Mouse (Mus musculus): ENCODE measurements around the gene Mdm2.
A peak's percentile ranks its signal among the peaks of the same experiment; 100 is the strongest.

Gene Mdm2

DNA sequence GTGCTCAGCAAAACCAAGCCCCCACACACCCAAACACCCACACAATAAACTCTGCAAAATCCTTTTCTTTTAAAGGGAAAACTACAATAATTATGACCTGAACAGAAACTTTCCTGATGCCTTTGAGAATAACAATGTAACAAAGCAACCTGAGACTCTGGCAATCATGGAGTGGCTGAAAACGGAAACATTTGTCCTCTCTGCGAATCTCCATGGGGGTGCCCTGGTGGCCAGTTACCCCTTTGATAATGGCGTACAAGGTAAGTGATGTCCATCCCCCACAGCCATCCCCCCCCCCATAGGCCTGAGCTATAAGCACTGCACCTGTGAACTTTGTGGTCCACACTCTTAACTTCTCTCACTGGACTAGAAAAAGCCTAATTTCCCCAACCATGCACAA is 40.5 kb downstream of the Mdm2 start:
- DNase-seq (ENCODE audit: low read depth, low spot score), result no peak

DNA sequence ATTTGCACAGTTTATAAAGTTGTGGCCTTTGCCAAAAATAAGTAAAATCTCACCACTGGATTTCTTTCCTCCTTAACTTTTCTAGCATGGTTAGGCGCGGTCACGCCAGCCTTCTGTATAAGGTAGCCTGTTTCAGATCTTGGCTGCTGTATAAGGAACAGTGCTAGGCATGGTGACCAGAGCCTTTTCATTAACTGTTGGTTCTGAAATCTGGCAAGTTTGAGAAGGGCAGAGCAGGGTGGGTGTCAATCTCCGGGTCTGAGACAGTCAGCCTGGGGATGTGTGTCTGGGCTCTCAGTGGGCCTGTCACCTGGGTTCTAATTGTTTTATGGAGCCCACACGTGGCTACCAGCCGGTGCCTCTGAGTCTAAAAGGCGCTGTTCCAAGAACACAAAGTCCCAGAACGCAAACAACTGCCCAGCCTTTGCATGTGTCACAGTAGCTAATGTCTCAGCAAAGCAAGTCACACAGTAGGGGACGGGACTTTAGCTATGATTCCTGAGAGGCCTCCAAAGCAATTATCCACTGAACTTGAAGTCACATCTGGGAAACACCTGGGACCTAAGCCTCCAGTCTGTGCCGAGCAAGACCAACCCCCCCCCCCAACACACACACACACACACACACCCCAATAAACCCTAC is 41.0 kb downstream of the Mdm2 start:
- no peak for DNase-seq (ENCODE audit: low read depth, low spot score)

DNA sequence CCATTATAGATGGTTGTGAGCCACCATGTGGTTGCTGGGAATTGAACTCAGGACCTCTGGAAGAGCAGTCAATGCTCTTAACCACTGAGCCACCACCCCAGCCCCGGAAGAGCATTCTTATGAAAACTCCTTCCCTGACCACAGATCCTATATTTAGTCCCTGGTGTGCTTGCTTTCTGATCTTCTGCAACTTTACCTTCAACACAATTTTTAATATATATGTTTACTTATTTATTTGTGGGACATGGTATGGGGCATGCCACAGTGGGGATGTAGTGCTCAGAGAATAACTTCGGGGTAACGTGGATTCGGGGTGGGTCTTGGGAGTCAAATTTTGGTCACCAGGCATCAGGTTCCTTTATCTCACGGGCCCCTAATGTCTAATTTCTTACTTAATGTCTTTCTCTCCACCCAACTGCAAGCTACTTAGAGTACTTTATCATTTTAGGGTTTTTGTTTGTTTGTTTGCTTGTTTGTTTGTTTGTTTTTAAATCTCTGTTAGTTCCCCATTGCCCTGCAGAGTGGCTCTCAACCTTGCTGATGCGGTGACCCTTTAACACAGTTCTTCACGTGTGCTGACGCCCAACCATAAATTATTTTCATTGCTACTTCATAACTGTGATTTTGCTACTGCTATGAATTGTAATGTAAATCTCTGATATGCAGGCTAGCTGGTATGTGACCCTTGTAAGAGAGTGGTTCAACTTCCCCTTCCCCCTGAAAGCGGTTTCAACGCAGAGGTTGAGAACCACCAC is 41.8 kb downstream of the Mdm2 start:
- no peak for DNase-seq (ENCODE audit: low read depth, low spot score)

DNA sequence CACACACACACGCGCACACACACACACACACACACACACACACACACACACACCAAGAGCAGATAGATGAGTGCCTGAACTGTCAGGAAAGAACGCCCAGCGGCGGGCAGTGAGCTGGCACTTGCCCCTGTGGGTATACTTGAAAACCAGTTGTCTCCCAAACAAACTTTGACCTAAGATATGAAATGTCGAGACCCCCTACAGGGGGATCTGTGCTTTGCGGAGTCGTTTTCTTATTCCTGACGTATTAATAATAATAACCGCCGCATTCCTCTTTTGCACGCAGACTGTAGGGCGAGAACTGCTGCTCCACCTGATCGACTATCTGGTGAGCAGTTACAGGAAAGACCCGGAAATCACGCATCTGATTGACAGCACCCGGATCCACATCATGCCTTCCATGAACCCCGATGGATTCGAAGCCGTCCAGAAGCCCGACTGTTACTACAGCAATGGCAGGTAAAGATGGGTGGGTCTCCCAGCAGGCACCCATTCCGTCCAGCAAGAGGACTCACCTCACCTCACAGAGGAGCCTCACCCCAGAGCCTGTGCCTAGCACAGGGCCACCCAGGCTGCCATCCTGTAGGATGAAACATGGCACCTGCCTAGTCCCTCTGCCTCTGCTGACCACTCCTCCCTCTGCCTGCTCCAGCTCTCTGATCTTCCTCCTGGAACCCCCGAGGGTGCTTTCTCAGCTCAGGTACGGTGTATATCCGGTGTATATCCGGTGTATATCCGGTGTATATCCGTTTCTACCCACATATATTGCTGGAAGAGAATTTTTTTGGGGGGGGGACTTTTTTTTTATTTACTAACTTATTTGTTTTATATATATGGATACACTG is 42.7 kb downstream of the Mdm2 start:
- no peak for DNase-seq (ENCODE audit: low read depth, low spot score)

DNA sequence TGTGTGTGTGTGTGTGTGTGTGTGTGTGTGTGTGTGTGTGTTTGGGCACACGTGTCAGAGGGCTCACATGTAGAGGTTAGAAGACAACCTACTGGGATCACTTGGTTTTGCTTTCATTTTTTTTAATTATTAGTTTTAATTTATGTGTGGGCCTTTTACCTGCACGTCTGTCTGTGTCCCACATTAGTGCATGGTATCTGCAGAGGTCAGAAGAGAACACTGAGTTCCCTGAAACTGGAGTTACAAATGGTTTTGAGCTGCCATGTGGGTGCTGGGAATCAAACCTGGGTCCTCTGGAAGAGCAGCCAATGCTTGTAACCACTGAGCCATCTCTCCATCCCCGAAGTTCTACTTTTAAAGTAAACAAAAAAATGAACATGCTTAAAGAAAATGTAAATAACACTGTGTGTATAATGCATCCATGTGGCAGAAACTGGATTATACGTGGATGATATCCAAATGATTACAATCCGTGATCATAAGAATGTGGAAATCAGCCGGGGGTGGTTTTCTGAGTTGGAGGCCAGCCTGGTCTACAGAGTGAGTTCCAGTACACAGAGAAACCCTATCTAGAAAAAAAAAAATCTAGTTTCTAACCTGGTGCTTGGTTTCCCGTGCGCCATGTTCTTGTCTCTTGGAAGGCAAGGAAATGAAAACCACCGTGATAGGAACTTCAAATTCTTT is 43.5 kb downstream of the Mdm2 start:
- DNase-seq (ENCODE audit: low read depth, low spot score), result no peak

DNA sequence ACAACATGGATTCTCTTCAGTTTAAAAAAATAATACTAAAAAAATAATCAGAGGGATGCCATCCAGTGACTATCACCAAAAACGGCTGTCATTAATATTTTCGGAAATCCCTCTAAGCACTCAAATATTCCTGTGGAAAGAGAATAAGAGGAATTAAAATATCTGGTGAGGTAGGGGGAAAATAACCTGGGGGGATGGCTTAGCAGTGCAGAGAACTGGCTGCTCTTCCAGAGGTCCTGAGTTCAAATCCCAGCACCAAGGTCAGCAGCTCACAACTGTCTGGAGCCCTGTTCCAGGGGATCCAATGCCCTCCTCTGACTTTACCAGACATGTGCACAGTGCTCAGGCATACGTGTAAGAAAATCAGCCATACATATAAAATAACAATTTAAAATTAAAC is 44.2 kb downstream of the Mdm2 start:
- DNase-seq (ENCODE audit: low read depth, low spot score), result no peak

DNA sequence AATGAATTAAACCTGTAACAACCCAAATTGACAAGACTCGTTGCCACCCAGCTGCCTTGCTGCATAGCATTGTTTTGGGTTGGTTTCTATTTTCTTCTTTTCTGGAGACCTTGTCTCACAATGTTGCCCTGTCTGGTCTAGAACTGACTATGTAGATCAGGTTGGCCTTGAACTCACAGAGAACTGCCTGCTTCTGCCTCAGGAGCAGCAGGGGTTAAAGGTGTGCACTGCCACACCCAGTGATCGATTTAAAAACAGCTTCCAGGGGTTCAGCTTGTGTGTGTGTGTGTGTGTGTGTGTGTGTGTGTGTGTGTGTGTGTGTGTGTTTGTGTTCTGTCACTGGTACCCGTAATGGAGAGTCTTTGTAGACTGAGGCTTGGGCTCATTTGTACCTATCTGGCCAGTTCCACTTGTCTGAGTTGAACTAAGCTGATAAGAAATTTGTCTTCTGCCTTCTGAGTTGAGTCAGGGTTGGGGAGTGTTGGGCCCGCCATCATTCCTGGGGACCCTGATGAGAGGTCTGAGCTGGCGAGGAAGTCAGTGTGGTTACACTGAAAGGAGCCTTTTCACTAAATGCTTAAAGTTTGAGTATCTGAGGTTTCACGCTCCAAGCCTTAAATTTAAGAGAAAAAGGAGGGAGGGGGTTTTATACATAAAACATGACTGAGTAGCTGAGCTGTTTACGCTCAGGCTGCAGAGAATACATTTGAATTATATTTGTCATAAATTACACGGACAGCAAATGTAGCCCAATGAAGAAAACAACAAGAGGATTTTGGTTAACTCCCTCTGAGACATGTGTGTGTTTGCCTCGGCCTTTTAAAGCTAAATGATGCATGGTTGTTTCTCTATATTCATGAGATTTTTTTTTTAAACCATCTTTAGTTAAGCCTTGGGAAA is 44.9 kb downstream of the Mdm2 start:
- no peak for DNase-seq (ENCODE audit: low read depth, low spot score)

DNA sequence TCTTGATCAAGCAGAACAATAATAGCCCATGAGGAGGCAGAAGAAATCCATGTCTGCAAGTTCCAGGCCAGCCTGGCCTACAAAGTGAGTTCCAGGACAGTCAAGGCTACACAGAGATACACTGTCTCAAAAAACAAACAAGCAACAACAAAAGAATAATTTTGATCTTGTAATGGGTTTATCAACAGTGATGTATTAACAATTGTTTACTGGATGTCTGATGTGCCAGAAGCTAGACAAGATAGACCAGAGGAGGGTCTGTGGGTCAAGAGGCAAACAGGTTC is 45.7 kb downstream of the Mdm2 start:
- no peak for DNase-seq (ENCODE audit: low read depth, low spot score)

DNA sequence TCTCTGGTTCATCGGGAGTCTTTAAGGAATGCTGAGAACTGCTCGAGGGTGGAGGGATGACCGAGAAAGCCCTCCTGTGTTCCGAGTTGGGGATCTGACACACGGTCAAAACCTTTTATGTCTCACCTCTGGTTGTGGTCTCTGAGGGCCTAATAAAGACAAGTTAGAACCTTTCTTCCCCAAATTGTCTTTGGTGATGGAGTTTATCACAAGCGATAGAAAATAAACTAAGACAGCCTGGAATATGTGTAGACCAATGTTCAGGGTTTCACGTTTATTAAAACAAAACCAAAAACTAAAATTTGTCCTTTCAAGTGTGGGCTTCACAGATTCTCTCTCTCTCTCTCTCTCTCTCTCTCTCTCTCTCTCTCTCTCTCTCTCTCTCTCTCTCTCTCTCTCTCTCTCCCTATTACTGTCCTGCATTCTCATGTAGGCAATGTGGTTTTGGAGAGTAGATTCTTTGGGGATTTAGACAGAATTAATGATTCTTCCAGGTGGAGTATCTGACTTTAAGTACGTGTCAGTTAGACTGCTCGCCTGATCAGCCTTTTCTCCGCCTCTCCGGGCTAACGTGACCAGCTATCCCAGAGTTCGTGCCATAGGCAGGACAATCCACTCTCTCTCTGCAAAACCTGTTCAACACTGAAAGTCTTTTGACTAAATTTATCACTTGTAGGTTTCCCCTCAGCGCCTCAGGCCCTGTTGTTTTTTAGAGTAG is 46.2 kb downstream of the Mdm2 start:
- no peak for DNase-seq (ENCODE audit: low read depth, low spot score)

DNA sequence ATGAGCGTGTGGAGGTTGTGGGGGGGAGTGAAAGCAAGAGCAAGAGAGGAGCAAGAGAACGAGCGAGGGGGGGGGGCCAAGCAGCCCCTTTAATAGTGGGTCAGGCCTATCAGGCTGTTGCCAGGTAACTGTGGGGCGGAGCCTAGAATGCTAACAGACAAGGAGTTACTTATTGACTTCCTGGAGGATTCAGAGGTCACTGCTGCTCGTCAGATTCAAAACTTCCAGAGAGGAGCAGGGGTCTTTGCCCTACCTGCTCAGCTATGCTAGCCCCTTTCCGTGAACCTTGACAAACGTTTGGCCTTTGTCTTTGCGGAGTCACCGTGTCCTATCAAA is 46.7 kb downstream of the Mdm2 start:
- no peak for DNase-seq (ENCODE audit: low read depth, low spot score)

DNA sequence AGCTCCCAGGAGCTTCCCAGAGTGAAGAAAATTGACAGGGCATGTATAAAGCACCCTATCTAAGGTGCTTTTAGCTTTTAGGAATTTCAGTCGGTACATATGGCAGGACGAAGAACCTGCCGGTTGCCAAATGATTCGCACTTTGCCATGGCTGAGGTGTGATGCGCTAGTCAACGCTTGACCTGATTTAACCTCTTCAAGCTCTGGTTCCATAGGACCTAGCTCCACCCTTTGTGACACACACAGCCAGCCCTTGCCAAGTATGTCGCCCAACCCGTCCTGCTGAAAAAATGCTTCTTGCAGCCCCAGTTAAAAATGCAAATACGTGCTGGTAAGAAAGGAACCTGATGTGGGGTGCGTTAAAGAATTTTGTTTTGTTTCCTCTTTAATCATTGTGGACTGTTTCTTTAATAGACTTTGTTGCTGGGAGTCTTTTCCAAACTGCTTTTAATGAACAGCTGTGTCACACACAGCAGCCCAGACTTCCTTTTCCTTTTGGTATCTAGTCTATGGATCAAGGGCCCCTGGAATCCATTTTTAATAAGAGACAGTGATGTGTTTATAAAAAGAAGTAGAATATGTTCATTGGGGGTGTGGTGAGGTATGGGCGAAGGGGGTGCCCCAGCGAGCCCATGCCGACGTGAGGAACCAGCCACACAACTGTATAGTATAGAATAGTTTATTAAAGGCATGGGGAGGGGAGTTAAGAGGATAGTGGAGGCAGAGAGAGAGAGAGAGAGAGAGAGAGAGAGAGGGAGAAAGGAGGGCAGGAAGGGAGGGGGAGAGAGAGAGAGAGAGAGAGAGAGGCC is 47.3 kb downstream of the Mdm2 start:
- DNase-seq (ENCODE audit: low read depth, low spot score), result peak; percentile 42

DNA sequence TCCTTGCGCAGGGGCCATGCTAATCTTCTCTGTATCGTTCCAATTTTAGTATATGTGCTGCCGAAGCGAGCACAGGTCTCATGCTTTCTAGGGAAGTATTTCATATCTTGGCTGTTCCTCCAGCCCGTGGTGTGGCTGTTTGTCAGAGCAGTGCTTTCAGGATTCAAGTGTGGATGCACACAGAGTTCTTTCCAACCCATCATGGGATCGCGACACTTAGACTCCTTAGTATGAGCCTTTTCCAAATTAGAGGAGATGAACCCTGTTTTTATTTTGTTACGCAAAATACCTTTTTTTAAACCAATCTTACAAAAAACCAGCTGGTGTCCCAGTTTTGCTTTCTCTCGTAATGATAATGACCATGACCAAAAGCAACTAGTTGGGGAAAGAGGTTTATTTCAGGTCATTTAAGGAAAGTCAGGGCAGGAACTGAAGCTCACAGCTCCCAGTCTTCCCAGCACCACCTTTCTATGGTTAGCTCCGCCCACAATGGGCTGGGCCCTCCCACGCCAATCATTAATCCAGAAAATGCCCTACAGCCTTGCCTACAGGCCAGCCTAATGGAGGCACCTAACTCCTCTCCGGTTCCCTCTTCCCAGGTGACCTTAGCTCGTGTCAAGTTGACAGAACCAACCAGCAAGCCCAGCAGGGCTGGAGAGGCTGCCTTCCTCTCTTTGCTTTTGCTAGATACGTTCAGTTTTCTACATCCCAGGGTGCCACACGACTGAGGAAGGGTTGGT is 48.1 kb downstream of the Mdm2 start:
- no peak for DNase-seq (ENCODE audit: low read depth, low spot score)

DNA sequence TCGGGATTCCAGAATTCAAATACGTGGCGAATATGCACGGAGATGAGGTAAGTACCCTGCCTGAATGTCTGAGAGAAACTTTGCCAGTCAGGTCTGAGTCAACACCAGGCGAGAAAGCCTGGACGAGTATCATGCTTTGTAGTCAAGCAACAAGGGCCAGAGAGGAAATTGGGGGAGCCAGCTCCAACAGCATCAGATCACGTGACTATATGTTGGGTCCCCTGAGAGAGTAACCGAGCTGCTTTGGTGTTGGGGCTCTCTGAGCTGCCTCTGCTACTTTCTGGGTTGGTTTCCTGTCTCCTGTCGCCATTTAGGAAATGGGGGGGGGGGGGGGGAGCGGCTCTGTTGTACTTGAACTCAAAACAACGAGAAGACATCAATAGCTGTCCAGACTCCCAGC is 50.7 kb downstream of the Mdm2 start:
- DNase-seq (ENCODE audit: low read depth, low spot score), result no peak

DNA sequence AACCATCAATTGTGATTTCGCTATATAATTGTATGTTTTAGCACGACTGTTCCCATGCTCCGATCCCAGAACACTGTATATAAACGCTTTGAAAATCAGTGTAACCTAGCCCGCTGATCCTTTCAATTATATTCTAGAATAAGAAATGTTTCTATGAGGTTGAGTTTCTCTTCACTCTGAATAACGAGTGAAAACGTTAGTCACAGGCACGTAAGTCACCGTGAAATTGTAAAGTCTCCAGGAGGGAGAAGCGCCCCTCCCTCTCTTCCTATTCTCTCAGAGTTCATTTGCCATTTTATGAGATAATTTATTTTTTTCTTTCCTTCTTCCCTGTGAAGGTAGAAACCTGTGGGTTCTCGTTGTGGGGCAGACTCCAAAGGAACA is 51.1 kb downstream of the Mdm2 start:
- DNase-seq (ENCODE audit: low read depth, low spot score), result no peak

DNA sequence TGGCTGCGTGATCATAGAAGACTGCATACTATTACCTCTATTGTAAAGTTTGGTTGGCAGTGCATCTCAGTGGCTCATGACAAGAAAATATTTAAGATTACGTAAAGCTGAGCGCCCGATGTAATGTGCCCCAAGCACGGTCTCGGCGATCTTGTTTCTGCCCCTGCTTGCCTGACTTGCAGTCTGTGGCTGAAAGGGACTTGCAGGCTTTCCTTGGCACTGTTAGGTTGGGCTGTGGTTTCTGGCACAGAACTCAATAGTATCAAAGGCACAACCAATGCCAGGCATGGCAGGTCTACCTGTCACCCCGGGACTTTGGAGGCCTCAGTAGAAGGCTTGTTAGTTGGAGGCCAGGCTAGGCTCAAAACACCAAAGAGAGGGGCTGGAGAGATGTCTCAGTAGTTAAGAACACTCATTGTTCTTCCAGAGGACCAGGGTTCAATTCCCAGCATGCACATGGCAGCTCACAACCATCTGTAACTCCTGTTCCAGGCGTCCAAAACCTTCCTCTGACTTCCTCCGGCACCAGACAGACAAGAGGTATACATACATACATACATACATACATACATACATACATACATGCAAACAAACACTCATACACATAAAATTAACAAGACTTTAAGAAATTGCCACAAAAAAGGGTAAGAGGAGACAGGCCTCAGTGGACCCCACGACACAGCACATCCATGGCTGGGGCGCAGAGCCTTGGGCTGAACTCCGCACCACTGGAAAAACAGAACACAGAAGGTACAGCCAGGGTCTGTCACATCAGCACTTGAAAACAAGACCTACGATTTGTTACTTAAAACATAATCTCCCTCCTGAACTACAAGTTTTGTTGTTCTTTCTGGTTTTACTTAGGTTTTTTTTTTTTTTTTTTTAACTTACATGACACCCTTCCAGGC is 51.8 kb downstream of the Mdm2 start:
- no peak for DNase-seq (ENCODE audit: low read depth, low spot score)

DNA sequence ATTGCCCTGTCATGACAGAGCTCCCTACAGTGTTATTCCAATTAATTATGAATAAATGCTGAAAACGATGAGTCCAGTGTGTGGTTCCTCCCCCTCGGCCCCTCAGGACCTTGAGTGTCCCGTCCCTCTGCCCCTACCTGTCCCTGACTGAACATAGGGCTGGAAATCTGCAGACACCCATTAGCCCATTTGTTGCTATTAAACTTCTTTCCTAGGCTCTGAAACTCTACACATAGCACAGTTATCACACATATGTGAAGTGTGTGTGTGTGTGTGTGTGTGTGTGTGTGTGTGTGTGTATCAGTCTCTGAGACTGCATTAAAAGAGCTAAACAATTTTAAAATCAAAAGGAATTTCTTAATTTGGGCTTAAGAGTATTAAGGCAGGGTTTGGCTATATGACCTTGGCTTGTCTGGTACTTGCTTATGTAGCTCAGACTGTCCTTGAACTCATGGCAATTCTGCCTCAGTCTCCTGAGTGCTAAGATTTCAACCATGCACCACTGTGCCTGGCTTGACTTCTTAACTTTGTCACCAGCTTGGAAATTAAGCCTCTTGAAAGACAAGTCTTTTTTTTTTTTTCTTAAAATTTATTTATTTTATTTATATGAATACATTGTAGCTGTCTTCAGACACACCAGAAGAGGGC is 52.8 kb downstream of the Mdm2 start:
- DNase-seq (ENCODE audit: low read depth, low spot score), result no peak

DNA sequence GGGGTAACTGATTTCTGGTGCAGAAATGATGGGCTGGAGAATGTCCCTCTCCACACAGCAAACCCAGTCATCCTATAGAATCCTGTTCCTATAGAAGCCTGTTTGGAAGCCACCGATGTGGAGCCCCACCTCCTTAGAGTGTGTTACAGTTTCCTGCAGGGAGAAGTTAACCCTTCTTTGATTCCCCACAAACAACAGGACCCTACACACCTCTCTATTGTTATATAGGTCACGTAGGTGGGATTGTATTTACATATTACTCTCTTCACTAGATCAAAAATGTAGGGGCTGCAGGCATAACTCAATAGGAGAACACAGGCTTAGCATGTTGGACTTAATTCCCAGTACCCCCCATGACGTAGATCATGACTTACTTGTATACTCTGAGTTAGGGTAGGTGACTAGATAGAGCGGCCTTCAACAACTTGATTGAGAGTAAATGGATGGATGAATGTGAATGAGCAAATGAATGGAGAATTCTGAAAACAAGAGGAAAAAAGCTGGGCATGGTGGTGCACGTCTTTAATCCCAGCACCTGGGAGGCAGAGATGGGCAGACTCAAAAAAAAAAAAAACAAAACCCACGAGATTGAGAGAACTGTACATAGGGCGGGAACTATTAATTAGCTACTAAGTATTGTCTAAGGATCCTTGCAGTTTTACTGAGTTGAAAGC is 53.4 kb downstream of the Mdm2 start:
- DNase-seq (ENCODE audit: low read depth, low spot score), result no peak

All from A20 (cell line).